Mouse (Mus musculus) liver, embryonic 16.5 days (tissue): ENCODE data around the gene Mt3. TPM values are rescaled to one million over a fixed set of nuclear protein-coding genes. Genes with fewer than 3 reads are reported as not detected.
"Not testable (repeated sequence)": the region's sequence is repeated elsewhere in the genome, so short reads cannot be mapped to it uniquely, and the experiment has no call there.

Source experiments
- ATAC-seq: fragments of 200-750 bp; cut with Nextera tagmentation; 2 replicates; pipeline ENCODE4 v1.8.0; 2017; ENCODE audit warnings: low read depth, mild to moderate bottlenecking, moderate number of reproducible peaks, moderate library complexity
- H3K27ac ChIP-seq: fragments of 300-500 bp; sonication (generic); 2 replicates; pipeline ENCODE4 v1.5.1; 2014; ENCODE audit warnings: mild to moderate bottlenecking, low read length
- H3K27me3 ChIP-seq: fragments of 300-500 bp; sonication (generic); 2 replicates; pipeline ENCODE4 v1.6.1; 2014; ENCODE audit warnings: low read depth, low read length, mixed read lengths; ENCODE audit not compliant: control insufficient read depth, insufficient read depth
- H3K36me3 ChIP-seq: fragments of 300-500 bp; sonication (generic); 2 replicates; pipeline ENCODE4 v1.6.1; 2014; ENCODE audit warnings: mild to moderate bottlenecking; ENCODE audit not compliant: control insufficient read depth, insufficient read depth
- H3K4me1 ChIP-seq: fragments of 300-500 bp; sonication (generic); 2 replicates; pipeline ENCODE4 v1.6.1; 2014; ENCODE audit warnings: low read depth, low read length, mixed read lengths; ENCODE audit not compliant: control insufficient read depth
- H3K4me2 ChIP-seq: fragments of 300-500 bp; sonication (generic); 2 replicates; pipeline ENCODE4 v1.6.1; 2014; ENCODE audit warnings: low read depth, low read length, mixed read lengths
- H3K4me3 ChIP-seq: fragments of 300-500 bp; sonication (generic); 2 replicates; pipeline ENCODE4 v1.5.1; 2014; ENCODE audit warnings: low read depth, mild to moderate bottlenecking, low read length
- H3K9ac ChIP-seq: fragments of 300-500 bp; sonication (generic); 2 replicates; pipeline ENCODE4 v1.6.1; 2014; ENCODE audit warnings: low read depth, low read length
- H3K9me3 ChIP-seq: fragments of 300-500 bp; sonication (generic); replicated peaks from 2 replicates; pipeline ENCODE4 v1.6.1; 2016; ENCODE audit warnings: low read length; ENCODE audit not compliant: control insufficient read depth
- WGBS: fragments of 180-500 bp; shearing (Covaris S2); extraction: QIAGEN DNeasy Blood & Tissue Kit; methylation state at CpG from one replicate; pipeline ENCODE4 v1.1.7; 2014; ENCODE audit not compliant: insufficient replicate concordance; 5-methylcytosine and 5-hydroxymethylcytosine counted together
- polyA plus RNA-seq: library from polyadenylated mRNA; unstranded; fragments of >200 nt; fragmentation: Nextera tagmentation; extraction: Ambion mirVana; gene quantifications from 2 replicates; pipeline ENCODE4 v1.2.1, GENCODE M21; 2015

The Mt3 gene
- polyA plus RNA-seq, 1 experiment from 2014 or later = 0.18 TPM

- no peaks in the 10 kb centered on the region for H3K36me3 ChIP-seq
- no peak overlapping the region for H3K4me2 ChIP-seq
- peak; percentile 99 for ATAC-seq
- H3K27ac ChIP-seq = no peak overlapping the region
- 19% methylated on average over 6 of the region's 6 CpGs for WGBS
- H3K9me3 ChIP-seq = no peaks in the 10 kb centered on the region
- H3K4me1 ChIP-seq = peaks cover 13% of the 10 kb centered on the region
- no peak overlapping the region for H3K4me3 ChIP-seq
- no peak overlapping the region for H3K9ac ChIP-seq
- H3K27me3 ChIP-seq = no peaks in the 10 kb centered on the region; the same call in 1 of the 2 replicates
Measured at GRCm38 (mm10) chr8:94118776-94119430, 33.5 kb upstream of the Mt3 start.

- Histone ChIP-seq H3K9ac (no peak overlapping the region), H3K27ac (no peak overlapping the region), H3K9me3 (no peaks in the 10 kb centered on the region), H3K4me2 (no peak overlapping the region), H3K36me3 (no peaks in the 10 kb centered on the region), H3K27me3 (no peaks in the 10 kb centered on the region; the same call in 1 of the 2 replicates), H3K4me3 (no peak overlapping the region), H3K4me1 (peaks cover 13% of the 10 kb centered on the region)
- ATAC-seq = no peak
- 72% methylated on average over 9 of the region's 9 CpGs for WGBS
Measured at GRCm38 (mm10) chr8:94121625-94122024, 30.8 kb upstream of the Mt3 start.

DNA sequence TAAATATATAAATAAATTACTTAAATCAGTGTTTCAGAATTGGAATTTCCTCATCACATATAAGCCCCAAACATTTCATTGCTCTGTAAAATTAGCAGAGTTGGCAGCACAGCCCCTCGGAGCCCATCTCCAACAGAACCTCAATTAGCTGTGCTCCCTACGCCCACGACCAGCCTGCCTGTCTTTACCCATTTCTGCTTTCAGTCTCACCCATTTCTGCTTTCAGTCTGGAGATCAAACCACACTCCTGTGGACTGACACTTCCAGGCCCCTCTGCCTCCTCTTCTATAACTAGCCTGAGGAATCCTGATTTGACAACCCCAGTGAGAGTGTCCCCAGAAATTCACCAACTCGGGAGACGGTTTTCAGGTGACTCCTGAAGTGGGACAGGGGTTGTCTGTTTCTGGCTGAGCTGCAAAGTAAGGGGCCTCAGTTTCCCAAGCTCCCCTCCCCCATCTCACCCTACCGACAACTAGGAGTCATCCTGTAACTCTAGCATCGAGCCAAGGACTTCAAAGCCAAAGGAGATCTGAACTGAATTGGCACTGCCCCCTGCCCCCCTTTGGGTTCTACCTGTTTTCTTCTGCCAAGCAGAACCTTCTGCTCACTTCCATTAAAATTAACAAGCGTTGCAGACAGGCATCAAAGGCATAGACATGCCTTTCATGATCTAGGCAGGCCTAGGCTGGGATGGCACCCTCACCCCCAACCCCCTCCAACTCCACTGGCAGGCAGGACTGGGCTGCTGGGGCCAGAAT, 29.5 kb upstream of the Mt3 start:
- Histone ChIP-seq H3K27me3 (no peaks in the 10 kb centered on the region; the same call in 1 of the 2 replicates), H3K4me1 (peaks cover 13% of the 10 kb centered on the region), H3K36me3 (no peaks in the 10 kb centered on the region), H3K4me3 (no peak overlapping the region), H3K4me2 (no peak overlapping the region), H3K27ac (no peak overlapping the region), H3K9ac (no peak overlapping the region), H3K9me3 (no peaks in the 10 kb centered on the region)
- WGBS = 37% methylated on average over 8 of the region's 8 CpGs
- ATAC-seq = no peak

DNA sequence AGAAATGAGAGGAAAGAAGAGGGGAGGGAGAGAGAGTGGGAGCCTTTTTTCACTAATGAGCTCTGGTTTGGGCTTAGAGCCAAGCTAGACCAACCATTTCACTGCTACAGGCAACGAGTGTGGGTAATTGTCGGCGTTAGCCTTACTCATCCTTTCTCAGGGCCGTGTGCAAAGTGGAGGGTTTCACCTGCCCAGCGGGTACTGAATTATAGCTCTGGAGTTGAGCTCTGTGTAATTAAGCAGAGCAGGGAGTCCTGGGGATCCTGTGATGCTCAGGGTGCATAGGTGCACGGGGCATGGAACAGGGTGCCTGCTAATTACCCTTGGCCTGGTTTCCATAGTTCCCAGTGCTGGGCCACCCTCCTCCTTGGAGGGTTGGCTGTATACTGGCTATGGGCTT, 24.7 kb upstream of the Mt3 start:
- no peaks in the 10 kb centered on the region for H3K9me3 ChIP-seq
- H3K36me3 ChIP-seq = no peaks in the 10 kb centered on the region
- no peak overlapping the region for H3K4me2 ChIP-seq
- no peak overlapping the region for H3K27ac ChIP-seq
- 62% methylated on average over 6 of the region's 6 CpGs for WGBS
- no peak overlapping the region for H3K4me3 ChIP-seq
- no peak for ATAC-seq
- no peaks in the 10 kb centered on the region for H3K4me1 ChIP-seq
- no peak overlapping the region for H3K9ac ChIP-seq
- no peaks in the 10 kb centered on the region; the same call in 1 of the 2 replicates for H3K27me3 ChIP-seq

DNA sequence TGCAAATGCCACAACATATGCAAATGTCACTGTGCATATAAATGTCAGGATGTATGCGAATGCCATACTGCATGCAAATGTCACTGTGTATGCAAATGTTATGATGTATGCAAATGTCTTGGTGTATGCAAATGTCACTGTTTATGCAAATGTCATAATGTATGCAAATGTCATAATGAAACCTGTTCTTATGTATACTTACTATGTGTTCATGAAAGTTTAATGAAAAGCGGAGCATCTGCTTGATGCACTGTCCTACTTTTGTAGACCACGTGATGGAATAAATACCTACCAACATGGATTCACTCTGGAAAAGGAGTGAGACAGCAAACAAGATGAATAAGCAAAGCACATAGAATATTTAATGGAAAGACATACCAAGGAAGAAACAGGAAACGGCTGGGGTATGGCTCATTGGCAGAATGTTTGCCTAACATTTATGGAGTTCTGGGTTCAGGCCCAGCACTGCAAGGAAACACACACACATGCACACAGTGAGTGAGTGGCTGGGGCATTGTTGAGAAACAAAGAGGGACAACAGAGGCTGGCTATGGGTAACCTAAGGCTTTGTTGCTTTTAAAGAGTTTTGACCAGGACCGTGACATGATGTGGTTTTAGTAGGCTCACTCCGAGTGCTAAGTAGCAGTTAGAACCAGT, 23.1 kb upstream of the Mt3 start:
- ATAC-seq = no peak
- no peaks in the 10 kb centered on the region for H3K36me3 ChIP-seq

GRCm38 (mm10) chr8:94130126-94130525, 22.3 kb upstream of the Mt3 start:
- Histone ChIP-seq H3K27me3 (no peaks in the 10 kb centered on the region; the same call in 1 of the 2 replicates), H3K4me3 (no peak overlapping the region), H3K4me1 (no peaks in the 10 kb centered on the region), H3K9ac (no peak overlapping the region), H3K4me2 (no peak overlapping the region), H3K27ac (no peak overlapping the region), H3K9me3 (no peaks in the 10 kb centered on the region), H3K36me3 (no peaks in the 10 kb centered on the region)
- 77% methylated on average over 4 of the region's 4 CpGs for WGBS
- ATAC-seq = no peak

More for the DNA sequence above, 23.1 kb upstream of the Mt3 start:
- Histone ChIP-seq H3K27ac (no peak overlapping the region), H3K9me3 (no peaks in the 10 kb centered on the region), H3K9ac (no peak overlapping the region), H3K4me3 (no peak overlapping the region), H3K4me2 (no peak overlapping the region), H3K27me3 (no peaks in the 10 kb centered on the region; the same call in 1 of the 2 replicates), H3K4me1 (no peaks in the 10 kb centered on the region)
- 71% methylated on average over 6 of the region's 6 CpGs for WGBS

GRCm38 (mm10) chr8:94132096-94132495, 20.3 kb upstream of the Mt3 start:
- 29% methylated on average over 5 of the region's 5 CpGs for WGBS
- no peaks in the 10 kb centered on the region for H3K36me3 ChIP-seq

DNA sequence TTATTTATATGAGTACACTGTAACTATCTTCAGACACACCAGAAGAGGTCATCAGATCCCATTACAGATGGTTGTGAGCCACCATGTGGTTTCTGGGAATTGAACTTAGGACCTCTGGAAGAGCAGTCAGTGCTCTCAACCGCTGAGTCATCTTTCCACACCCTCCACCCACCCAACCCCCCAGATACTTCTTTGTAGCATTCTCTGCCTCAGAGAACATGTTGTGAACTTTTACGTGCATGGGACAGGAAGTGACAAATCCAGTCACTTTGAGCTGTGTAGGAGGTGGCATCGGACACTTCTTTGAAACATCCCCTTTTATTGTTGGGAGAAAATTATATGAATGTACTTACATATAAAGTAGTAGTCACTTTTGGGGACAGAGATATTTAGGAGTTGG, 17.8 kb upstream of the Mt3 start:
- not testable (repeated sequence) for H3K27me3 ChIP-seq, H3K4me2 ChIP-seq, ATAC-seq, H3K9me3 ChIP-seq, H3K36me3 ChIP-seq, H3K9ac ChIP-seq, H3K27ac ChIP-seq, H3K4me3 ChIP-seq, H3K4me1 ChIP-seq
- 25% methylated on average over 3 of the region's 3 CpGs for WGBS

More at GRCm38 (mm10) chr8:94132096-94132495, 20.3 kb upstream of the Mt3 start:
- H3K4me3 ChIP-seq = no peak overlapping the region
- H3K4me1 ChIP-seq = no peaks in the 10 kb centered on the region
- no peak overlapping the region for H3K9ac ChIP-seq
- H3K27me3 ChIP-seq = no peaks in the 10 kb centered on the region; the same call in 1 of the 2 replicates
- no peaks in the 10 kb centered on the region for H3K9me3 ChIP-seq
- no peak overlapping the region for H3K4me2 ChIP-seq
- ATAC-seq = no peak
- no peak overlapping the region for H3K27ac ChIP-seq

GRCm38 (mm10) chr8:94135556-94135955, 16.9 kb upstream of the Mt3 start:
- 69% methylated on average over 6 of the region's 6 CpGs for WGBS
- ATAC-seq = no peak
- Histone ChIP-seq H3K27me3 (no peaks in the 10 kb centered on the region), H3K4me1 (no peaks in the 10 kb centered on the region), H3K9ac (no peak overlapping the region), H3K9me3 (no peaks in the 10 kb centered on the region), H3K4me3 (no peak overlapping the region), H3K36me3 (no peaks in the 10 kb centered on the region), H3K27ac (no peak overlapping the region), H3K4me2 (no peak overlapping the region)
